Mouse (Mus musculus) large intestine, adult 2 months (tissue): ENCODE results near the gene Fam19a3. TPM values are rescaled to one million over a fixed set of nuclear protein-coding genes. Genes with fewer than 3 reads are reported as not detected.
"Not testable (repeated sequence)": the region's sequence is repeated elsewhere in the genome, so short reads cannot be mapped to it uniquely, and the experiment has no call there.

Source experiments
- DNase-seq: peaks from one replicate; pipeline ENCODE4 v3.0.0-alpha.2; 2012; ENCODE audit warnings: low read depth, low spot score
- WGBS: fragments of 180-500 bp; shearing (Covaris S2); methylation state at CpG from one replicate; pipeline ENCODE4 v1.1.7; 2018; 5-methylcytosine and 5-hydroxymethylcytosine counted together
- polyA plus RNA-seq: library from polyadenylated mRNA; depleted of rRNA; stranded (reverse); fragments of >200 nt; gene quantifications from 2 replicates; pipeline ENCODE4 v1.2.3, GENCODE M21; 2012; rRNA removed

Gene Fam19a3
- polyA plus RNA-seq, 1 experiment = 0.07 TPM

DNA sequence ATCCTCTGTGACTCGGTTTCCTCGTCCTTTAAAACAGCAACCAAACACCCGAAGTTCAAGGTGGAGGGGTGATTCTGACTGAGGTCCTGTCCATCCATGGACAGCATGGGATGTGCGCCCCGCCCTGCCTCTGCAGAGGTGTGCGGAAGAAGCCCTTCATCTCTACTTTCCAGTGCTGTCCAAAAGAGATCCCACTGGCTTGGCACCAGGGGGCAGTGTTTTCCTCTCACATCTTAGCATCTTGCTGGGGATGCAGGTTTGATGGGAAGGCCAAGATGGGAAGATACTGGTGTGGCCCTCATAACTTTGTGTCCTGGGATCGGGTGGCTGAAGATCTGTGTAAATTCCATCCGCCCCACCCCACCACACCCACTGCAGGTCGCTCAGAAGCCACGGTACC lies 11.6 kb downstream of the Fam19a3 start:
- no peak for DNase-seq

DNA sequence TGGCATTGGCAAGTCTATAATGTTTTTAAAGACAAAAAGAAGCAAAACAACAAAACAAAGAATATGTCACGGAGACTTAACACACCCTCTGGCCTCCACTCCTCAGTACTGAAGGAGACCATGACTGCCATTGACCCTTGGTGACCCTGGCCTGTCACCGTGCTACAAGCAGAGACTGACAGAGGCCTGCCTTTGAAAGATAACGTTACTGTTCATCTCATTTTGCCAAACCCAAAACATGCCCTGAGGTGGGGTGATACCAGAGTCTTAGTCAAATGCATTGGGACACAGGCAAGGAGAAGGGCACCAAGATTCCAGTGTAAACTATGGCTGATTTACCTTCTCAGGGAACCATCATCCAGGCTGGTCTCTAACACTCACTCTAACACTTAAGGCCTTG lies 12.5 kb downstream of the Fam19a3 start:
- 81% methylated on average over 3 of the region's 3 CpGs for WGBS

More for the DNA sequence above, 11.6 kb downstream of the Fam19a3 start:
- WGBS = 33% methylated on average over 10 of the region's 10 CpGs

GRCm38 (mm10) chr3:104767716-104768115 lies 13.9 kb downstream of the Fam19a3 start:
- DNase-seq = no peak
- 67% methylated on average over 4 of the region's 4 CpGs for WGBS

More for the DNA sequence above, 12.5 kb downstream of the Fam19a3 start:
- DNase-seq = no peak

DNA sequence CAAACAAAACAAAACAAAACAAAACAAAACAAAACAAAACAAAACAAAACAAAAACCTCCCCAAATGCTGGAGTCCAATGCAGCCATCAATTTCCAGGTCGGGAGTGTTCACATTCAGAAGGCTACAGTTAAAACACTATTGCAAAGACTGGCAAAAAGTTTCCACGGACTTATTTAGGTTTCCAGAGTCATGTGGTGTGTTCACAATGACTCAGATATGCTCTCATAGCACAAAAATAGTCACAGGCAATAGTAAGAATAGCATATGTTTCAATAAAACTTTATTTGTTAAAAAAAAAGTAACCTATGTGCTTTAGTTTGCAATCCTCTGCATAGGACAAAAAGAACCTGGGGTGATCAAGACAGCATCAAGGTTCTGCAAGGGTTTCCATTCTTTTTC lies 14.5 kb downstream of the Fam19a3 start:
- DNase-seq = no peak
- WGBS = 56% methylated on average over 2 of the region's 2 CpGs

DNA sequence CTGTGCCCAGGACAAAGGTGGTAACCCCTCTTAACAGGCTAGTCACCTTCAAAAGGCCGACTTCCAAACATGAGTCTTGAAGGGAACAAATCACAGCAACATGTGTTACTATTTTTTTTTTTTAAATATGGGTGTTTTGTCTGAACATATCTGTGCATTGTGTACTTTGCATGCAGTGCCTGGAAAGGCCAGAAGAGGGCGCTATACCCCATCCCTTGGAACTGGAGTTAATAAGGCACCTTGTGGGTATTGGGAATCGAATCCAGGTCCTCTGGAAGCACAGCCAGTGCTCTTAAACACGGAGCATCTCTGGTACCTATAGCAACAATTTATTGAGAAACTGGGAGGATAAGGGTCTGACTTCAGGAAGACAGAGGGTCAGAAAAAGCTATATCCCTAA lies 16.6 kb downstream of the Fam19a3 start:
- no peak for DNase-seq
- 18% methylated on average over 4 of the region's 4 CpGs for WGBS

- DNase-seq = not testable (repeated sequence)
- WGBS = 21% methylated on average over 20 of the region's 20 CpGs
Observed at GRCm38 (mm10) chr3:104762103-104762863, 19.4 kb downstream of the Fam19a3 start.

DNA sequence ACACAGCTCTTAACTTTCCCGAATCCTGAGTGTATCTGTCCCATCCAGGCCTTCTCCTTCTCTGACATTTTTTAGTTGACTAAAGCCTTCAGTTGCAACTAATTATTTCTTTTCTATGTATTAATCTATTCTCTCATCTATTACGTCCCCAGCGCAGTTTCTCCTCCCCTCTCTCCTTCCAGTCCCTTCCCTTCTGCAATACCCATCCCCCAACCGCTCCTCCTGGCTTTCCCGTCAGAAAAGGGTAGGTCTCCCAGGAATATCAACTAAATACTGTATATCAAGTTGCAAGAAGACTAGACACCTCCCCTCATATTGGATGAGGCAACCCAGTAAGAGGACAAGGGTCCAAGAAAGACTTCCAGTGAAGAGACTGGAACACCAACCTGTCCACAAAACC lies 22.8 kb downstream of the Fam19a3 start:
- 31% methylated on average over 5 of the region's 5 CpGs for WGBS
- no peak for DNase-seq

DNA sequence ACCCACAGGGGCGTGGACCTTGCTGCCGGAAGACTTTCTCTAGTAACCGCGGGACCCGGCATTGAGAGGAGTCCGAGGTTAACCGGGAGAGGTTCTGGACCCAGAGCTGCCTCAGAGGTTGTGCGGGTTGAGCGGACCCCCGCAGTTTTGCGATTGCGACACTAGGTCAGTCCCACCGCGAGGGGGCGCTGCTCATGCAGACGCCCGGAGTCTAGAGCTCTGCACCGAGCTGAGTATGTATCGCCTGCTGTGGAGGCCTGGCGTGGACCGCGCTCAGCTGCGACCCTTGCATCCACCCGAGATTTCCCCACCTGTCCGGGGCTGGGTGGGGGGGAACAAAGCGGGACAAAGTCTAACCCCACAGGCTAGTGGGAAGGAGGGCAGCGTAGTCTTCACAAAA lies 23.2 kb downstream of the Fam19a3 start:
- WGBS = 3% methylated on average over 27 of the region's 27 CpGs
- DNase-seq = no peak

DNA sequence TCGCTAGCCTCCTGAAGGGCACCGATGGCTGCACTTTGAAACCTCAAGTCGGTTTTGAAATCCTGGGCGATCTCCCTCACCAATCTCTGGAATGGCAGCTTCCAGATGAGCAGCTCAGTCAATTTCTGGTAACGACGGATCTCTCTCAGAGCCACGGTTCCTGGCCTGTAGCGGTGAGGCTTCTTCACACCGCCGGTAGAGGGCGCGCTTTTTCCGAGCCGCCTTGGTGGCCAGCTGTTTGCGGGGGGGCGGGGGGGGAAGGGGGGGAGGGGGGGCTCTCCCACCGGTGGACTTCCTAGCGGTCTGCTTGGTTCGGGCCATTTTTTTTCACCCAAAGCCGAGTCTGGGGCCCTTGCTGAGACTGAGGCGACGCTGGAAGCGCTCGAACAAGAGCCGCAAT lies 28.8 kb downstream of the Fam19a3 start:
- WGBS = 20% methylated on average over 25 of the region's 25 CpGs
- DNase-seq = not testable (repeated sequence)

- 67% methylated on average over 1 of the region's 1 CpGs for WGBS
- DNase-seq = no peak
Observed at GRCm38 (mm10) chr3:104743864-104744263, 37.8 kb downstream of the Fam19a3 start.

DNA sequence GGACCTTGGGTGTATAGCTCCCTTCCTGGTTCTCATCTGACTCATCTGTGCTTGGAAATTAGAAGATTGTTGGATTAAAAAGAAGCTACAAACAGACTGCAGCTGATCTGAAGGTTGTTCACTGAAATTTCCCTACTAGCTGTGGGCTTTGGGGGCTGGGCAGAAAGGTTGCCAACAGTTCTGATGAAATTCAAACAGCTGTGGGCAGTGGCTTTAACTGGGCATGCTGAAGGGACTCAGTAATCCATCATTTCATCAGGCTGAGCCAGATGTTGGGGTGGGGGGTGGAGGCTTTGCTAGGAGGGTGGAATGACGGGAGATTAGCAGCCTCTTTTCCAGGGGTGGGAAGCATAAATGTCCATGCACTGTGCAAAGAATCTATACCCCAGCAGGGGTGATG lies 38.5 kb downstream of the Fam19a3 start:
- 70% methylated on average over 1 of the region's 1 CpGs for WGBS

DNA sequence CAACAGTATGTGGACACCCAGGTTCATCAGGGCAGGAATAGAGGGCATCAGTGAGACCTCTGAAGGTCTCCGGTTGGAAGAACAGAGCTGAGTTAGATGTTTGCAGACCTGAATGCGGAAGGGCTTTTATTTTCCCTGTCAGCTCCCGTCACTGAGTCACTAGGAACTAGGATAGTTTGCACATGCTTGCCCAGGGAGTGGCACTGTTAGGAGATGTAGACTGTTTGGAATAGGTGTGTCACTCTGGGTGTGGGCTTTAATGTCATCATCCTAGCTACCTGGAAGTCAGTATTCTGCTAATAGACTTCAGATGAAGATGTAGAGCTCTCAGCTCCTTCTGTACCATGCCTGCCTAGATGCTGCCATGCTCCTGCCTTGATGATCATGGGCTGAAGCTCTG lies 39.7 kb downstream of the Fam19a3 start:
- 34% methylated on average over 3 of the region's 3 CpGs for WGBS
- peak; percentile 70 for DNase-seq

More for the DNA sequence above, 38.5 kb downstream of the Fam19a3 start:
- DNase-seq = no peak

DNA sequence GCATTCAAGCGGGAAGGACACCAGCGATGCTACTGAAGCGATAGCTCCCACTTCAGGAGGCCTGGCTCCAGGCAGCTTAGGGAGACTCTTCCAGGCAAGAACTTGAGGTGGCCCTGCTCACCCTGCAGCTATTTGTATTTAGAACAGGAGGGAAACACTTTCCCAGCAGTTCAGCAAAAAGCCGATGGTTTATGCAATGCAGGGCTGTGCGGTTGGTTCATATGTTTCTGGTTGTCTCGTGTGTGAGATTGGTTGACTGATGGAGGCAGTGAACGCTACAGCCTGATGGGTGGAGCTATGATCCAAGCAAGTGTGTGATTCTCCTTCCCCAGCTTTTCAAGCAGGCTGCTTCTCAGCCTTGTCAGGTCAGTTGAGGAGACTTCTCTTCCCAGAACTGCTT lies 47.0 kb downstream of the Fam19a3 start:
- WGBS = 66% methylated on average over 7 of the region's 7 CpGs
- DNase-seq = no peak

DNA sequence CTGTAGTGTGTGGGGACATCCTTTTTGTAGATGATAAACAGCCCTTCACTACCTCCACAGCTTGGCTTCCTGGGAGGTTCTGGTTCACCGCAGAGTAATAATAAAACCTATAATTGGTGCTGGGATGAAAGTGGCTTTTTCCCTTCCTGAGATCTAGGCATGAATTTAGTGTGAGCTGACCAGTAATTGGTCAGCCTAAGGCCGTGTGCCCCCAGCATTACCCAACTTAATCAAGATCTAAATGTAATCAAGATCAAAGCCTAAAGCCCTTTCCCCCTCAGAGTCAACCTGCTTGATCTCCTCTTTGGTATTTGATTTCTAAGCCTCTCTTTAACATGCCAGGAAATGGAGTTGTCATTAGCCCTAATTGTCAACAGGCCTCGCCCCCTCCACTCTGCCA lies 48.7 kb downstream of the Fam19a3 start:
- 63% methylated on average over 3 of the region's 3 CpGs for WGBS

DNA sequence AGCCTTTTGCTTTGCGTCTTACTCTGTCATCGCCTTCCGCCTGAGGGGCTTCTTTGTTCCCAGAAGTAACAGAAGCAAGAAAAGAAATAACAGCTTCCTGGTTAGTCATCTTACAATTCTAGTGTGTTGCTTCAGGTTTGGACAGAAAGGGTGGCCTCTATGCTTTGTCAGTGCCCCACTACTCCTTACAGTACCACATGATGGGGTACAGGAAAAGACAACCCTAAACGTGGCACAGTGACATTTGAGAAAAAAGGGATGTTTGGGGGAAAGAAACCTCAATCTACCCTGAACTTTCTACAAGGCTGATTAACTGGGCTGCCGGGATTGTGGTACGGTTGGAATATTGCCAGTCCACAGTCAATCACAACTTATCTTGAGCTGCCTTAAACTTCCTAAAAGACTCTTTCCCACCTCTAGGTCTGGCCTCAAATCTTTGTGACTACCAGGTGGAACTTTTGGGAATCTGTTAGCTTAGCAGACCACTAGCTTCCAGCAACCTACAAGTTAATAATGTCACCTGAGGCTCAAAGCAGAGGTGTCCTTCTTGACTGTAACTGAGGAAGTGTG lies 52.3 kb downstream of the Fam19a3 start:
- 78% methylated on average over 6 of the region's 6 CpGs for WGBS

More for the DNA sequence above, 48.7 kb downstream of the Fam19a3 start:
- DNase-seq = no peak

More for the DNA sequence above, 52.3 kb downstream of the Fam19a3 start:
- no peak for DNase-seq

Other genes starting within 250 kb of the Fam19a3 start
- 26.8 and 33.6 TPM in 2 replicates for gene Slc16a1, start 143.2 kb downstream of the Fam19a3 start, polyA plus RNA-seq
- gene Ppm1j, start 784 bp downstream of the Fam19a3 start, polyA plus RNA-seq = 9.0 and 9.6 TPM in 2 replicates
- 142 and 143 TPM in 2 replicates for gene Rhoc, start 6.5 kb upstream of the Fam19a3 start, polyA plus RNA-seq
- 20.0 and 44.6 TPM in 2 replicates for gene Mov10, start 36.7 kb upstream of the Fam19a3 start, polyA plus RNA-seq
- 5.6 and 7.3 TPM in 2 replicates for gene St7l, start 82.2 kb upstream of the Fam19a3 start, polyA plus RNA-seq
- 47.8 and 53.7 TPM in 2 replicates for gene Capza1, start 82.7 kb upstream of the Fam19a3 start, polyA plus RNA-seq
- gene Wnt2b, start 180.1 kb upstream of the Fam19a3 start, polyA plus RNA-seq = 4.0 and 7.4 TPM in 2 replicates